Mouse (Mus musculus): ENCODE results near the gene Cth. TPM values are rescaled to one million over a fixed set of nuclear protein-coding genes. Genes with fewer than 3 reads are reported as not detected.
"Not testable (repeated sequence)": the region's sequence is repeated elsewhere in the genome, so short reads cannot be mapped to it uniquely, and the experiment has no call there.

Gene Cth
- polyA plus RNA-seq (2016; fragmentation: Nextera tagmentation; extraction: Ambion mirVana): 9.5 TPM in 2 replicates

- ATAC-seq (ENCODE audit: low FRiP score): peak; percentile 100
- under 1% methylated on average over 30 of the region's 30 CpGs for WGBS
- Histone ChIP-seq H3K4me1 (peaks cover 6% of the 10 kb centered on the region; the same call in 1 of the 2 replicates), H3K36me3 (replicated peaks) (no peaks in the 10 kb centered on the region), H3K4me2 (peak within 1 kb of the TSS; percentile 79), H3K27ac (no peak within 1 kb of the TSS), H3K9me3 (no peaks in the 10 kb centered on the region), H3K9ac (peak within 1 kb of the TSS; percentile 48), H3K4me3 (replicated peaks) (peak within 1 kb of the TSS; percentile 50), H3K27me3 (no peaks in the 10 kb centered on the region)
Observed at GRCm38 (mm10) chr3:157924692-157925328, at the start of gene Cth. Cth (minus strand) TSS chr3:157925077.

- Histone ChIP-seq H3K4me3 (replicated peaks) (no peak overlapping the region), H3K27me3 (no peaks in the 10 kb centered on the region), H3K4me2 (no peak overlapping the region), H3K9ac (no peak overlapping the region), H3K27ac (no peak overlapping the region), H3K36me3 (replicated peaks) (peaks cover 3% of the 10 kb centered on the region), H3K9me3 (no peaks in the 10 kb centered on the region), H3K4me1 (no peaks in the 10 kb centered on the region)
- no peak for ATAC-seq (ENCODE audit: low FRiP score)
- 96% methylated on average over 2 of the region's 2 CpGs for WGBS
Observed at GRCm38 (mm10) chr3:157973236-157973635, 48.4 kb upstream of the Cth start.

GRCm38 (mm10) chr3:157971151-157971550, 46.3 kb upstream of the Cth start:
- H3K27ac ChIP-seq: no peak overlapping the region
- ATAC-seq (ENCODE audit: low FRiP score): no peak
- no peak overlapping the region for H3K9ac ChIP-seq
- WGBS: 100% methylated on average over 2 of the region's 2 CpGs
- H3K36me3 ChIP-seq (replicated peaks): peaks cover 3% of the 10 kb centered on the region; the same call in 1 of the 2 replicates
- H3K4me2 ChIP-seq: no peak overlapping the region
- H3K27me3 ChIP-seq: no peaks in the 10 kb centered on the region
- H3K9me3 ChIP-seq: no peaks in the 10 kb centered on the region
- no peaks in the 10 kb centered on the region for H3K4me1 ChIP-seq
- no peak overlapping the region for H3K4me3 ChIP-seq (replicated peaks)

- Histone ChIP-seq H3K9ac (no peak overlapping the region), H3K4me2 (no peak overlapping the region), H3K36me3 (replicated peaks) (peaks cover 3% of the 10 kb centered on the region; the same call in 1 of the 2 replicates), H3K4me3 (replicated peaks) (no peak overlapping the region), H3K9me3 (no peaks in the 10 kb centered on the region), H3K27ac (no peak overlapping the region), H3K27me3 (no peaks in the 10 kb centered on the region), H3K4me1 (no peaks in the 10 kb centered on the region)
- ATAC-seq (ENCODE audit: low FRiP score): no peak
Observed at GRCm38 (mm10) chr3:157957320-157957719, 32.4 kb upstream of the Cth start.

- WGBS: 93% methylated on average over 3 of the region's 3 CpGs
Observed at GRCm38 (mm10) chr3:157956201-157956600, 31.3 kb upstream of the Cth start.

GRCm38 (mm10) chr3:157955466-157955865, 30.6 kb upstream of the Cth start:
- no peak overlapping the region for H3K27ac ChIP-seq
- no peaks in the 10 kb centered on the region for H3K27me3 ChIP-seq
- no peaks in the 10 kb centered on the region for H3K36me3 ChIP-seq (replicated peaks)
- 0 out of 2 replicates have a peak, but pooled peaks cover 3% of the 10 kb centered on the region for H3K4me1 ChIP-seq
- no peak overlapping the region for H3K4me3 ChIP-seq (replicated peaks)
- WGBS: 89% methylated on average over 2 of the region's 2 CpGs
- H3K9ac ChIP-seq: no peak overlapping the region
- H3K9me3 ChIP-seq: no peaks in the 10 kb centered on the region
- H3K4me2 ChIP-seq: no peak overlapping the region
- no peak for ATAC-seq (ENCODE audit: low FRiP score)

More at GRCm38 (mm10) chr3:157956201-157956600, 31.3 kb upstream of the Cth start:
- Histone ChIP-seq H3K36me3 (replicated peaks) (no peaks in the 10 kb centered on the region), H3K4me3 (replicated peaks) (no peak overlapping the region), H3K4me1 (no peaks in the 10 kb centered on the region), H3K4me2 (no peak overlapping the region), H3K9me3 (no peaks in the 10 kb centered on the region), H3K27ac (no peak overlapping the region), H3K27me3 (no peaks in the 10 kb centered on the region), H3K9ac (no peak overlapping the region)
- no peak for ATAC-seq (ENCODE audit: low FRiP score)

GRCm38 (mm10) chr3:157952716-157953115, 27.8 kb upstream of the Cth start:
- no peak overlapping the region for H3K27ac ChIP-seq
- no peak overlapping the region for H3K4me3 ChIP-seq (replicated peaks)
- H3K36me3 ChIP-seq (replicated peaks): no peaks in the 10 kb centered on the region
- H3K9me3 ChIP-seq: no peaks in the 10 kb centered on the region
- no peaks in the 10 kb centered on the region for H3K27me3 ChIP-seq
- H3K4me1 ChIP-seq: peaks cover 23% of the 10 kb centered on the region
- no peak overlapping the region for H3K9ac ChIP-seq
- ATAC-seq (ENCODE audit: low FRiP score): no peak
- H3K4me2 ChIP-seq: no peak overlapping the region
- 96% methylated on average over 2 of the region's 2 CpGs for WGBS

- peak overlapping the region; percentile 99 for H3K4me3 ChIP-seq (replicated peaks)
- H3K4me2 ChIP-seq: peak overlapping the region; percentile 94
- H3K36me3 ChIP-seq (replicated peaks): no peaks in the 10 kb centered on the region
- peaks cover 4% of the 10 kb centered on the region; the same call in 1 of the 2 replicates for H3K27me3 ChIP-seq
- ATAC-seq (ENCODE audit: low FRiP score): peak; percentile 76
- peak overlapping the region; percentile 96 for H3K9ac ChIP-seq
- under 1% methylated on average over 79 of the region's 93 CpGs for WGBS
- H3K9me3 ChIP-seq: no peaks in the 10 kb centered on the region
- H3K27ac ChIP-seq: peak overlapping the region; percentile 97
- H3K4me1 ChIP-seq: peaks cover 30% of the 10 kb centered on the region
Observed at GRCm38 (mm10) chr3:157947383-157948280, 22.8 kb upstream of the Cth start.

- Histone ChIP-seq H3K9me3 (no peaks in the 10 kb centered on the region), H3K4me3 (replicated peaks) (peak within 1 kb of the TSS; percentile 99), H3K36me3 (replicated peaks) (no peaks in the 10 kb centered on the region), H3K4me2 (peak within 1 kb of the TSS; percentile 94), H3K9ac (peak within 1 kb of the TSS; percentile 96), H3K27me3 (peaks cover 4% of the 10 kb centered on the region; the same call in 1 of the 2 replicates), H3K27ac (peak within 1 kb of the TSS; percentile 97), H3K4me1 (peaks cover 30% of the 10 kb centered on the region)
- peak; percentile 97 for ATAC-seq (ENCODE audit: low FRiP score)
- WGBS: under 1% methylated on average over 33 of the region's 45 CpGs
Observed at GRCm38 (mm10) chr3:157946843-157947358, 22.0 kb upstream of the Cth start, which contains the start of gene Ankrd13c. Ankrd13c (plus strand) TSS chr3:157947239.

- Histone ChIP-seq H3K4me3 (replicated peaks) (no peak overlapping the region), H3K27me3 (peaks cover 6% of the 10 kb centered on the region; the same call in 1 of the 2 replicates), H3K27ac (no peak overlapping the region), H3K36me3 (replicated peaks) (no peaks in the 10 kb centered on the region), H3K4me2 (no peak overlapping the region), H3K9ac (no peak overlapping the region), H3K4me1 (no peaks in the 10 kb centered on the region), H3K9me3 (no peaks in the 10 kb centered on the region)
- no peak for ATAC-seq (ENCODE audit: low FRiP score)
- WGBS: 90% methylated on average over 2 of the region's 2 CpGs
Observed at GRCm38 (mm10) chr3:157938585-157938984, 13.7 kb upstream of the Cth start.

- ATAC-seq (ENCODE audit: low FRiP score): no peak
- H3K36me3 ChIP-seq (replicated peaks): no peaks in the 10 kb centered on the region
- H3K27me3 ChIP-seq: 0 out of 2 replicates have a peak, but pooled peaks cover 3% of the 10 kb centered on the region
- 86% methylated on average over 3 of the region's 3 CpGs for WGBS
- no peaks in the 10 kb centered on the region for H3K9me3 ChIP-seq
- no peak overlapping the region for H3K27ac ChIP-seq
- no peak overlapping the region for H3K4me2 ChIP-seq
- no peak overlapping the region for H3K9ac ChIP-seq
- H3K4me3 ChIP-seq (replicated peaks): no peak overlapping the region
- H3K4me1 ChIP-seq: no peaks in the 10 kb centered on the region
Observed at GRCm38 (mm10) chr3:157934301-157934823, 9.5 kb upstream of the Cth start.

- H3K9ac ChIP-seq; ATAC-seq (ENCODE audit: low FRiP score); H3K9me3 ChIP-seq; H3K27ac ChIP-seq; H3K4me2 ChIP-seq; H3K36me3 ChIP-seq (replicated peaks); H3K27me3 ChIP-seq; H3K4me1 ChIP-seq; H3K4me3 ChIP-seq (replicated peaks): not testable (repeated sequence)
- 64% methylated on average over 5 of the region's 6 CpGs for WGBS
Observed at GRCm38 (mm10) chr3:157933223-157933622, 8.3 kb upstream of the Cth start.
